Mouse (Mus musculus): ENCODE data around the gene Jtb. TPM values are rescaled to one million over a fixed set of nuclear protein-coding genes. Genes with fewer than 3 reads are reported as not detected.

Jtb gene
- polyA plus RNA-seq, 1 experiment, result 4.3 TPM

DNA sequence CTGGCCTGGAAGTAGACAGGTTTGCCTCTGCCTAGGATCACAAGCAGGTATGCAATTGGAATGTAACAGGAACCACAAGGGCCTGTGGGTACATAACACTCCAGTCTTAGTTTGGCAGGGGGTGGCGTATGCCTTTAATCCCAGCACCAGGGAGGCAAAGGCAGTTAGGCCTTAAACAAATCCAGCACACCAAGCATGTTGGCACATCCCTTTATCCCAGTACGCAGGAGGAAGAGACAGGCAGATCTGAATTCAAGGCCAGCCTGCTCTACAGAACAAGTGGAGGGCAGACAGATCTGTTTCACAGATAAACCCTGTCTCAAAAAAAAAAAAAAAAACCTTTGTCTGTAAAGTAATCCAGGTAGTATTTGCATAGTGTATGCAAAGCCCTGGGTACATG is 22.7 kb upstream of the Jtb start:
- Histone ChIP-seq H3K36me3 (ENCODE audit: control insufficient read depth) (peaks cover 61% of the 10 kb centered on the region), H3K27me3 (ENCODE audit: control insufficient read depth) (no peaks in the 10 kb centered on the region), H3K4me1 (ENCODE audit: control insufficient read depth) (peaks cover 30% of the 10 kb centered on the region), H3K4me3 (replicated peaks) (no peak overlapping the region), H3K9me3 (ENCODE audit: control insufficient read depth, low read length) (no peaks in the 10 kb centered on the region)
- TF ChIP-seq TAL1 (IDR thresholded peaks at IDR 0.05; ENCODE audit: low read length), result no peak
- no peak for TF ChIP-seq GATA1 (IDR thresholded peaks at IDR 0.05; ENCODE audit: low read length)

DNA sequence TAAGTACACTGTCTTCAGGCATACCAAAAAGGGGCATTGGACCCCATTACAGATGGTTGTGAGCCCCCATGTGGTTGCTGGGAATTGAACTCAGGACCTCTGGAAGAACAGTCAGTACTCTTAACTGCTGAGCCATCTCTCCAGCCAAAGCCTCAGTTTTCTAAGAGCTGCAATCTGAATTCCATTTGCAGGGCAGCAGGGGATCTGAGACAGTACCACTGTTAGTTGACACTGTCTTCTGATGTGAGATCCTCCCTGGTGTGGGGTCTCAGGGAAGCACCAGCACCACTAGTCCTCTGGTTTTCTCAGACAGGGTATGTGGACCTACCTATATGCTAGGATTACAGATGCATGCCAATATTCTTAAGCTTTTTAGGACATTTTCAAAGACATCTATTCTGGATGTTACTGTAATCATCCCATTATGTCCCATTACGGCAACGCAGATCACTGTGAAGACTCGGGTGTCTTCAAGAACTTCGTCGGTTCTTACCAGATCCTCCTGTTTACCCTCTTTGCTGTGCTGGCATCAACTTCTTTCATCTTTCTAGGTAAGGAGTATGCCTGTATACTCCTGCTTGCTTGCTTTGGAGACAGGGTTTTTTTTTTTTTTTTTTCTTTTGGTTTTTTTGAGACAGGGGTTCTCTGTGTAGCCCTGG is 21.4 kb upstream of the Jtb start:
- Histone ChIP-seq H3K9me3 (ENCODE audit: control insufficient read depth, low read length) (no peaks in the 10 kb centered on the region), H3K4me1 (ENCODE audit: control insufficient read depth) (peaks cover 40% of the 10 kb centered on the region), H3K4me3 (replicated peaks) (no peak overlapping the region), H3K27me3 (ENCODE audit: control insufficient read depth) (no peaks in the 10 kb centered on the region), H3K36me3 (ENCODE audit: control insufficient read depth) (peaks cover 61% of the 10 kb centered on the region)
- no peak for TF ChIP-seq GATA1 (IDR thresholded peaks at IDR 0.05; ENCODE audit: low read length)
- TF ChIP-seq TAL1 (IDR thresholded peaks at IDR 0.05; ENCODE audit: low read length), result no peak

DNA sequence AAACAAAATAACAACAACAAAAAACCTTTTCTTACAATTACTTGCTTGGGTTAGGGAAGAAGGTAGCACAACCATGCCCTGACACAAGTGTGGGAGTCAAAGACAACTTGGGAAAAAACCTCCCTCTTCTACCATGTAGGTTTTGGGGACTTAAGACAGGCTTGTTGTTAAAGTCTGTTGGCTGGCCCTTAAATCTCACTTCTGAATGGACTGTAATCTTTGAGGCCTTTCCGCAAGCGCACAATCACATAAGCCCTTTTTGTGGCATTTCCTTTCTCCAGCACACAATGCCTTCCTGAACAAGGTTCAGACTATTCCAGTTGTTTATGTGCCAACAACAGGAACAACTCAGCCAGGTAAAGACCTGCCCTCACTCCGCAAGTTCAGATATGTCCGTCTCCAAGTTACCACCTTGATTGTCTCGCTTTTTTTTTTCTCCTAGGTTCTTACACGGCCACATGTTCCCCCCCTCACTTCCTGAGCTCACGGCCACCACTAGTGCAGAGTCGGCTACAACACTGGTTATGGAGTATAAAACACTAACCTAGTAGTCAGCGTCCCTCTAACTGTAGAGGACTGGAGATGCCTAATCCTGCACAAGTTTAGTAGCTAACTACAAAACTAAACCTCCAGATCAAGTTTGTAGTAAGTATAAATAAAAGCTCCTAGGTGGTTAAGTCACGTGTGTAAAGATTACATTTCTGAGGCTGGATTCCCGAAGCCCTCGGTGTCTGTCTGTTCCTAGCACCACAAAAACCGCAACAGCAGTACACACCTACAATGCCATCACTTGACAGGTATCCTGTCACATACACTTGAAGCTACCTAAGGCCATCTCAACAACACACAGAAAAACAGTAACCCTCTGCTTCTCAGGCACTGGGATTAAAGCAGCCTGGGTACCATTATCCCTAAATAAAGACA is 19.7 kb upstream of the Jtb start:
- peaks cover 57% of the 10 kb centered on the region for H3K36me3 ChIP-seq (ENCODE audit: control insufficient read depth)
- H3K9me3 ChIP-seq (ENCODE audit: control insufficient read depth, low read length), result no peaks in the 10 kb centered on the region
- H3K4me1 ChIP-seq (ENCODE audit: control insufficient read depth), result peaks cover 41% of the 10 kb centered on the region
- TF ChIP-seq TAL1 (IDR thresholded peaks at IDR 0.05; ENCODE audit: low read length) (no peak), GATA1 (IDR thresholded peaks at IDR 0.05; ENCODE audit: low read length) (no peak)
- H3K27me3 ChIP-seq (ENCODE audit: control insufficient read depth), result no peaks in the 10 kb centered on the region
- H3K4me3 ChIP-seq (replicated peaks), result peak overlapping the region; percentile 89

DNA sequence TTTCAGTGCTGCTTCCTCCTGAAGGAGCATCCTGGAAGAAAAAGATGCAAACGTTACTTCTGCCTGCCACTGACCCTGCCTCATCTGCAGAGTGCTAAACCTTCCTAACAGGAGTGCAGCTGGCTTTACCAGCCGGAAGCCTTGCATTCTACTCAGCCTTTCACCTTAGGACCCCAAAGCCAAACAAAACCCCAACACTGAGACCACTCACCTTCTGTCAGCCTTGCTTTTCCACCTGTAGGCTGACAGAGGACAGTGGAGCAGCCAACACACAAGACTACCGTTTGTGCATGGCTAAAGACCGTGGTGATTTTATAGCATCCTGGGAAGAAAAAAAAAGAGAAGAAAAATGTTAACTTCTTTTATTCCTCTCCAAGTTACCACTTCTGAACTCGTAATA is 18.7 kb upstream of the Jtb start:
- Histone ChIP-seq H3K36me3 (ENCODE audit: control insufficient read depth) (peaks cover 51% of the 10 kb centered on the region), H3K4me1 (ENCODE audit: control insufficient read depth) (peaks cover 41% of the 10 kb centered on the region)

DNA sequence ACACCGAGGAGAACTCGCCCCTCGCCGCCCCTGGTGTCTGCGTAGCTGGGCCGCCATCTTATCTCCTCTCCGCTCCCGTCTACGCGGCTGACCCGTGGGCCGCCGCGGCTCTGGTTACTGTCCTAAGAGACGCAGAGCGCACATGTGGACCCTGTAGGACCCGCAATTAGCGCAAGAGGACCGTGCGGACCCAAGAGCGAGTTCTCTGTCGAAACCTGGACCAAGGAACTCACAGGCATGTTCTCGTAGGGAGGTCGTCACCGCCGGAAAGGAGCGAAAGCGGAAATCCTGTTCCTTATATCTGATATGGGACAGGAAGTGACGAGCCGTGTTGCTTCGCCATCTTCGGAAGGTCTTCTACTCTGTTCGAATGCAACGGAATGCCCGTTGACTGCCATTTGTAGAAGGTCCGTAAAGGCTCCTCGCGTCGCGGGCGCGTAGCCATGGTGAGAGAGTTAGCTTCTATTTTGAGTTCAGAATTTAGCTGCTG is 18.0 kb upstream of the Jtb start, which contains the start of the genes Rps27 and Rab13:
Gene Rps27, minus strand, starts transcription at position 275 of the 490 bp plus-strand sequence.
Gene Rab13, plus strand, starts transcription at position 319 of the 490 bp plus-strand sequence.
- Histone ChIP-seq H3K36me3 (ENCODE audit: control insufficient read depth) (peaks cover 44% of the 10 kb centered on the region), H3K4me3 (replicated peaks) (peak within 1 kb of the TSS; percentile 89), H3K9me3 (ENCODE audit: control insufficient read depth, low read length) (no peaks in the 10 kb centered on the region), H3K4me1 (ENCODE audit: control insufficient read depth) (peaks cover 41% of the 10 kb centered on the region), H3K27me3 (ENCODE audit: control insufficient read depth) (no peaks in the 10 kb centered on the region)
- TF ChIP-seq GATA1 (IDR thresholded peaks at IDR 0.05; ENCODE audit: low read length), result peak; percentile 92
- TF ChIP-seq TAL1 (IDR thresholded peaks at IDR 0.05; ENCODE audit: low read length), result no peak

More for the DNA sequence above, 18.7 kb upstream of the Jtb start:
- Histone ChIP-seq H3K27me3 (ENCODE audit: control insufficient read depth) (no peaks in the 10 kb centered on the region), H3K9me3 (ENCODE audit: control insufficient read depth, low read length) (no peaks in the 10 kb centered on the region), H3K4me3 (replicated peaks) (peak overlapping the region; percentile 89)
- TF ChIP-seq GATA1 (IDR thresholded peaks at IDR 0.05; ENCODE audit: low read length) (no peak), TAL1 (IDR thresholded peaks at IDR 0.05; ENCODE audit: low read length) (no peak)

DNA sequence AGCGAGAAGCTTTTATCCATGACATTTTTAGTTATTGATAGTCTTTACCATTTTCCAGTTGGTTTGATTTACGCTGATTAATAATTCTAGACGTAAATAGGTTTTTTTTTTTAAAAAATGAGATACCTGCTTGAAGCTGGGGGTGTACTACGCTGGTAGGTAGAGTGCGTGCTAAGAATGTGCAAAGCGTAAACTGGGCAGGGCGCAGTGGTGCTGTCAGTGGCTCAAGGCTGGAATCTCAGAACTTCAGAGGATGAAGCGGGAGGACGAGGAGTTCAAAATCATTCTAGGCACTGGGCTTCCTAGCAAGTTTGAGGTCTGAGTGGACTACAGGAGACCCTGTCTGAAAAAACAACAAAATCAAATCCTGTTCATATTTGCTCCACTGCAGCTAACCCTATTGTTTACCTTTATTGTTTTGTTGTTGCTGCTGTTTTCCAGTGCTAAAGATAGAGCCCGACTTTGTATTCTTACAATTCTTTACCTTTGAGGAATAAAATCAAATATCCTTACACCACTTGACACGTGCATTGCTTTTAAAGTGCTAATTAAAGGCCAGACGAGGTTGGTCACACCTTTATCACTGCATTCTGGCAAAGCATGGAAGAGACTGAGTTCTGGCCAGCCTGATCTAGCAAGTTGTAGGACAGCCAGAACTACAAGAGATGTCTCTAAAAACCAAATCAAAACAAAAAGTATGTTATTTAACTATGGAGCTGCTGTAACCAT is 17.3 kb upstream of the Jtb start:
- Histone ChIP-seq H3K36me3 (ENCODE audit: control insufficient read depth) (peaks cover 37% of the 10 kb centered on the region), H3K4me1 (ENCODE audit: control insufficient read depth) (peaks cover 39% of the 10 kb centered on the region), H3K9me3 (ENCODE audit: control insufficient read depth, low read length) (no peaks in the 10 kb centered on the region), H3K4me3 (replicated peaks) (peak overlapping the region; percentile 89), H3K27me3 (ENCODE audit: control insufficient read depth) (no peaks in the 10 kb centered on the region)
- TF ChIP-seq GATA1 (IDR thresholded peaks at IDR 0.05; ENCODE audit: low read length) (no peak), TAL1 (IDR thresholded peaks at IDR 0.05; ENCODE audit: low read length) (no peak)

DNA sequence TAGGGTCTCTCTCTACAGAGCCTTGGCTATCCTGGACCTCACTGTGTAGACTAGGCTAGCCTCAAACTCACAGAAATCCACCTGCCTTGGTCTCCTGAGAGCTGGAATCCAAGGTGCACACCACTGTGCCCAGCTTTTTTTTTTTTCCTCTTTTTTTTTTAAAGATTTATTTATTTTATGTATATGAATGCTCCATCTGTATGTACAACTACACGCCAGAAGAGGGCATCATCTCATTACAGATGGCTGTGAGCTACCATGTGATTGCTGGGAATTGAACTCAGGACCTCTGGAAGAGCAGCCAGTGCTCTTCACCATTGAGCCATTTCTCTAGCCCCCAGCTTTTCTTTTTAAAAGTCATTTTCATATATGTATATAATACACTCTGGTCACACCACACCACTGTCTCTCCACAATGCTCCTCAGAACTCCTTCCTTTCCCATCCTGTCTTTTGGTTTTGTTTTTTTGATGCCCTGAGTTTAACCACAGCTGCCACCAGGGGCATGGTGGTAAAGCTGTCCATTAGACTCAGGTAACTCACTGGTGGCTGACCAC is 15.5 kb upstream of the Jtb start:
- H3K36me3 ChIP-seq (ENCODE audit: control insufficient read depth), result peaks cover 19% of the 10 kb centered on the region
- H3K4me3 ChIP-seq (replicated peaks), result no peak overlapping the region
- TF ChIP-seq TAL1 (IDR thresholded peaks at IDR 0.05; ENCODE audit: low read length) (no peak), GATA1 (IDR thresholded peaks at IDR 0.05; ENCODE audit: low read length) (no peak)
- H3K9me3 ChIP-seq (ENCODE audit: control insufficient read depth, low read length), result no peaks in the 10 kb centered on the region
- peaks cover 43% of the 10 kb centered on the region for H3K4me1 ChIP-seq (ENCODE audit: control insufficient read depth)
- H3K27me3 ChIP-seq (ENCODE audit: control insufficient read depth), result no peaks in the 10 kb centered on the region

DNA sequence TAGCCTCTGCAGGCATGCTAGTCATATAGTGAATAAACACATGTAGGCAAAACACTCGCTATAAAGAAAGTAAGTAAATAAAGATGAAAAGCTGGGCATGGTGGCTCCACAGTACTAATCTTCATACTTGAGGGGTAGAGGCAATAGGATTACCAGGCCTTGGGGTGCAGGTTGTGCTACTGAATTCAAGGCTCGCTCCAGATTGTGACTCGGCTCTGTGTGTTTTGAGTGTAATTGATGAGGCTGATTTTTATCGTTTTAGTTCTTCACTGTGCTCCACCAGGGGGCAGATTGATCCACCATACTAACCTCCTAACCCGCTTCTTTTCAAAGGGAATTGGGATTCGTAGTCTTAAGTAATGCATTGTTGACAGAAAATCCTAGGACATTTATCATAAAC is 11.3 kb upstream of the Jtb start:
- Histone ChIP-seq H3K27me3 (ENCODE audit: control insufficient read depth) (0 out of 2 replicates have a peak, but pooled peaks cover 3% of the 10 kb centered on the region), H3K9me3 (ENCODE audit: control insufficient read depth, low read length) (no peaks in the 10 kb centered on the region), H3K36me3 (ENCODE audit: control insufficient read depth) (no peaks in the 10 kb centered on the region), H3K4me3 (replicated peaks) (peak overlapping the region; percentile 59), H3K4me1 (ENCODE audit: control insufficient read depth) (peaks cover 28% of the 10 kb centered on the region)
- TF ChIP-seq TAL1 (IDR thresholded peaks at IDR 0.05; ENCODE audit: low read length), result no peak

Measured in erythroblast, embryonic 14.5 days (primary cell).